Mouse (Mus musculus) midbrain, embryonic 10.5 days (tissue): ENCODE data around the gene Lat2. TPM values are rescaled to one million over a fixed set of nuclear protein-coding genes. Genes with fewer than 3 reads are reported as not detected.

Experiments used
- DNase-seq: peaks from one replicate; pipeline ENCODE4 v3.0.0-alpha.2; 2017; ENCODE audit warnings: low spot score
- H3K27ac ChIP-seq: fragments of 300-500 bp; sonication (generic); replicated peaks from 2 replicates; pipeline ENCODE4 v1.5.1; 2016; ENCODE audit warnings: mild to moderate bottlenecking
- H3K27me3 ChIP-seq: fragments of 300-500 bp; sonication (generic); 2 replicates; pipeline ENCODE4 v1.6.1; 2016; ENCODE audit warnings: low read depth, mild to moderate bottlenecking; ENCODE audit not compliant: poor library complexity, severe bottlenecking
- H3K36me3 ChIP-seq: fragments of 300-500 bp; sonication (generic); 2 replicates; pipeline ENCODE4 v1.6.1; 2016; ENCODE audit warnings: mild to moderate bottlenecking, moderate library complexity
- H3K4me1 ChIP-seq: fragments of 300-500 bp; sonication (generic); 2 replicates; pipeline ENCODE4 v1.6.1; 2016
- H3K4me3 ChIP-seq: fragments of 300-500 bp; sonication (generic); 2 replicates; pipeline ENCODE4 v1.5.1; 2016; ENCODE audit warnings: mild to moderate bottlenecking, moderate library complexity
- H3K9me3 ChIP-seq: fragments of 300-500 bp; sonication (generic); replicated peaks from 2 replicates; pipeline ENCODE4 v1.6.1; 2016; ENCODE audit warnings: mild to moderate bottlenecking
- WGBS: fragments of 180-500 bp; shearing (Covaris S2); methylation state at CpG from one replicate; pipeline ENCODE4 v1.1.7; 2016; 5-methylcytosine and 5-hydroxymethylcytosine counted together
- polyA plus RNA-seq: library from polyadenylated mRNA; unstranded; fragments of >200 nt; fragmentation: Nextera tagmentation; extraction: Ambion mirVana; gene quantifications from 2 replicates; pipeline ENCODE4 v1.2.1, GENCODE M21; 2016

The Lat2 gene
- polyA plus RNA-seq, 1 experiment from 2014 or later: 3.6 TPM

- DNase-seq: no peak
- Histone ChIP-seq H3K4me3 (no peak overlapping the region), H3K4me1 (peaks cover 2% of the 10 kb centered on the region), H3K36me3 (no peaks in the 10 kb centered on the region), H3K9me3 (no peaks in the 10 kb centered on the region), H3K27me3 (peaks cover 7% of the 10 kb centered on the region), H3K27ac (no peak overlapping the region)
- 85% methylated on average over 7 of the region's 7 CpGs for WGBS
Measured at GRCm38 (mm10) chr5:134577534-134577933, 37.3 kb downstream of the Lat2 start.

DNA sequence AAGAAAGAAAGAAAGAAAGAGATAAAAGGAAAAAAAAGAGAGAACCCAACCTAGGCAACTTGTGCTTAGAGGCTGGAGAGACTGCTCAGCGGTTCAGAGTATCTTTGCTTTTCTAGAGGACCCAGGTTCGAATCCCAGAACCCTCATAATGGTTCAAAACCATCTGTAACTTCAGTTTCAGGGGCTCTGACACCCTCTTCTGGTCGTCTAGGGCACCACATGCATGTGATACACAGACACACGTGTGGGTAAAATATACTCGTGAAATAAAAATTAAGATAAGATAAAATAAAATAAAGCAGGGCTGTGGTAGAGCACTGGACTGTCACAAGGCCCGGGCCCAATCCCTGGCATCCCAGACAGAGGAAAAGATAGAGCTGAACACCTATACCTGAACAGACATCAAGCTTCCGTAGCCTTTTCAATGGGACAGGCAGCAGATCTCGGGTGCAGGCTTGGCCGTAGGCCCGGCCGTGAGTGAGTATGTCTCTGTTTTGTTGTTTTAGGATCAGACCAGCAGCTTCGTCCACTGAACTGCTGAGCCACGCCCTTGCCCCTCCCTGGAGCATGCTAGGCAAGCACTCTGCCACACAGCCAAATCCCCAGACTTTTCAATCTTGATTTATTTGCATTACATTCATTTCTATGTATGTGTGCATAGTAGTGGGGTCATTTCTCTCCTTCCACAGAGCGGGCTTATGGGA, 38.2 kb downstream of the Lat2 start:
- peaks cover 9% of the 10 kb centered on the region for H3K27me3 ChIP-seq
- no peak for DNase-seq
- H3K9me3 ChIP-seq: no peaks in the 10 kb centered on the region
- H3K27ac ChIP-seq: no peak overlapping the region
- H3K4me1 ChIP-seq: peaks cover 11% of the 10 kb centered on the region
- no peak overlapping the region for H3K4me3 ChIP-seq
- H3K36me3 ChIP-seq: no peaks in the 10 kb centered on the region
- 79% methylated on average over 14 of the region's 14 CpGs for whole genome bisulfite sequencing

- peaks cover 9% of the 10 kb centered on the region for H3K27me3 ChIP-seq
- no peak for DNase-seq
- H3K9me3 ChIP-seq: 0 out of 2 replicates have a peak, but pooled peaks cover 1% of the 10 kb centered on the region
- H3K36me3 ChIP-seq: no peaks in the 10 kb centered on the region
- no peak overlapping the region for H3K4me3 ChIP-seq
- no peak overlapping the region for H3K27ac ChIP-seq
- H3K4me1 ChIP-seq: peaks cover 16% of the 10 kb centered on the region
- 94% methylated on average over 5 of the region's 5 CpGs for WGBS
Measured at GRCm38 (mm10) chr5:134575833-134576232, 39.0 kb downstream of the Lat2 start.

DNA sequence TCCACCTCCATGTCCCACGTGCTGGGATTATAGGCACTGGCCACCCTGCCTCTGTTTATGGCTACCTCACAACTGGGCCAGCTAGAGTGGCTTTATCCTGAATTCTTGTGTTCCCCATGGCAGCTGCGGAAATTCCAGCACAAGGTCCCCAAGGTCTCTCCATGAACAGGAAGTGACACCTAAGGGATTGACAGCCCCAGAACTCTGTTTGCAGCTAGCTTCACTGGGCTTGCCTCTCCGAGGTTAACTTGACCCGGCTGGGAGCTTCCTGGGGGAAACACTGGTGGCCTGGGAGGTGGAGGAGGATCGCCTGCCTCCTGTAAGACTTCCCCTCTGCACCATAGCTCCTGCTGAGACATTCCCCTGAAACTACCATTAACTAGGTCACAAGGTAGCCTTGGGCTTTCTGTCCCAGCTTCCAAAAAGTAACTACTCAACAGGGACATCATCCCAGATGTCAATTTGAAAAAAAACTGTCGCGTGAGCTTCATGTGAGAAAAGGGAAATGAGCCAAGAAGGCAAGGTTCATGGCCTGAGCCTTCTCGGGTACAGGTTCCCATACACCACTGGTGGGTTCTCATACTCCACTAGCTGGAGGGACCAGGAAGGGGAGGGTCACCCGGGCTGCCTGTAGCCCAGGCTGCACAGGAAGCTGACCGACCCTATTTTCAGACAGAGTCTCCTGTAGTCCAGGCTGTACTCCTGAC, 42.2 kb downstream of the Lat2 start:
- WGBS: 46% methylated on average over 10 of the region's 10 CpGs
- Histone ChIP-seq H3K9me3 (0 out of 2 replicates have a peak, but pooled peaks cover 2% of the 10 kb centered on the region), H3K27ac (peak overlapping the region; percentile 81), H3K4me1 (peaks cover 28% of the 10 kb centered on the region), H3K36me3 (no peaks in the 10 kb centered on the region), H3K27me3 (peaks cover 9% of the 10 kb centered on the region), H3K4me3 (peak overlapping the region; percentile 57)
- DNase-seq: no peak

DNA sequence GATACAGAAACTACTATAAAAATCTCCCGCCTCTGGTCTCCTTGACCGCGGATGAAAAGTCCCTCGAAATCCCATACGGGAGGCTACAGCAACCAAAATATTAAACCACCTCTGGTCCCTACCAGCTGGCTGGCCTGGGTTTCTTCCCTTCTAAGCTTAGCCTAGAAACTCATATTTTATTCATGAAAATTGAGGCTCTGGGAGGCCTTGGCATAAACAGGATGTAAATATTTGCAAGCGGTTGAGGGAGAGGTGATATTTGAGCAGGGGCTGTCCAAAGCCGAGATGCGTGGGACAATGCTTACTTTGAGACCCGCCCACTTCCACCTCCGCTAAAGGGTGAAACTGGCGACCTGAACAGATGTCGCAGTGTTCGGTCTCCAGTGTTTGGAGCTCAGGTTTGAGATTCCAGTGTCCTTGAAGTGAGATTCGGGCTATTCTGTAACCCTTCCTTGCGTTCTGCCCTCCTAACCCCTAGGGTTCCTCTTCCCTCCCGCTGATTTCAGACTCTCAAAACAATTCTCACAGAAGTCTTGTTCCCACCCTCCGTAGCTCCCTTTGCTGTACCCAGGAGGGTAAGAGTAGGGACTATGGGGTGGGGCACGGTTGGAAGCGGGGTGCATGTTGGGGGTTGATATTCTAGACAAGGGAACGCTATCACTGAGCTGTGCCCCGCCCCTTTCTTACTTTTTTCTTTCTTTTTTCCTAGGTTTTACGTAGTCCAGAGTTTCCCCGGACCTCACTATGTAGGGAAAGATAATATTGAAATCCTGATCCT, 42.9 kb downstream of the Lat2 start:
- Histone ChIP-seq H3K9me3 (0 out of 2 replicates have a peak, but pooled peaks cover 2% of the 10 kb centered on the region), H3K27me3 (peaks cover 9% of the 10 kb centered on the region), H3K4me3 (peak overlapping the region; percentile 57), H3K27ac (peak overlapping the region; percentile 81), H3K36me3 (no peaks in the 10 kb centered on the region), H3K4me1 (peaks cover 31% of the 10 kb centered on the region)
- DNase-seq: peak; percentile 67
- WGBS: 3% methylated on average over 23 of the region's 23 CpGs

GRCm38 (mm10) chr5:134568964-134569491, 45.8 kb downstream of the Lat2 start:
- Histone ChIP-seq H3K4me1 (peaks cover 31% of the 10 kb centered on the region), H3K4me3 (no peak overlapping the region), H3K27ac (peak overlapping the region; percentile 49; the same call in 1 of the 2 replicates), H3K36me3 (no peaks in the 10 kb centered on the region), H3K27me3 (peaks cover 9% of the 10 kb centered on the region), H3K9me3 (0 out of 2 replicates have a peak, but pooled peaks cover 2% of the 10 kb centered on the region)
- no peak for DNase-seq
- 71% methylated on average over 8 of the region's 8 CpGs for WGBS

DNA sequence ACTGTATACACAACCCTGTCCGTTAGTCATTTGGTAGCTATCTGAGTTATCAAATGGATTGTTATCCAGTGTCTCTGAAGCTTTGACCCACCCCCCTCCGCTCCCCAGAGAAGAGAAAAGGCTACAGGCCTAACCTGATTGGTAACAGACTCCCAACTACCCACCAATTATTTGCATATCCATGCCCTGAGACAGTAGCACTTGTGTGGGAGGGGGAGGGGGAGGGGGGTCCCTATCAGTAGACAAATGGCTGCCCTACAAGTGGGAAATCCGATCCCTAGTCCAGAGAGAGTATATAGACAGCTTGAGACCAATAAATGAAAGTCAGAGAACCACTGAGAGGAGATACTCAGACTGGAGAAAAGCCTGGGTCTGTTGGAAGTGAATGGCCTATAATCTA, 46.8 kb downstream of the Lat2 start:
- Histone ChIP-seq H3K27me3 (peaks cover 7% of the 10 kb centered on the region), H3K9me3 (0 out of 2 replicates have a peak, but pooled peaks cover 2% of the 10 kb centered on the region), H3K27ac (no peak overlapping the region), H3K36me3 (no peaks in the 10 kb centered on the region), H3K4me1 (peaks cover 31% of the 10 kb centered on the region), H3K4me3 (no peak overlapping the region)
- DNase-seq: no peak
- 66% methylated on average over 3 of the region's 3 CpGs for WGBS

GRCm38 (mm10) chr5:134567445-134567844, 47.4 kb downstream of the Lat2 start:
- 0 out of 2 replicates have a peak, but pooled peaks cover 2% of the 10 kb centered on the region for H3K9me3 ChIP-seq
- H3K27me3 ChIP-seq: peaks cover under 1% of the 10 kb centered on the region
- H3K4me3 ChIP-seq: no peak overlapping the region
- no peak overlapping the region for H3K27ac ChIP-seq
- WGBS: 93% methylated on average over 4 of the region's 4 CpGs
- H3K4me1 ChIP-seq: peaks cover 28% of the 10 kb centered on the region
- H3K36me3 ChIP-seq: no peaks in the 10 kb centered on the region
- no peak for DNase-seq

- H3K27ac ChIP-seq: no peak overlapping the region
- H3K27me3 ChIP-seq: no peaks in the 10 kb centered on the region
- WGBS: 91% methylated on average over 6 of the region's 6 CpGs
- H3K4me3 ChIP-seq: no peak overlapping the region
- no peaks in the 10 kb centered on the region for H3K9me3 ChIP-seq
- no peak for DNase-seq
- peaks cover 15% of the 10 kb centered on the region for H3K4me1 ChIP-seq
- H3K36me3 ChIP-seq: no peaks in the 10 kb centered on the region
Measured at GRCm38 (mm10) chr5:134565696-134566095, 49.1 kb downstream of the Lat2 start.

GRCm38 (mm10) chr5:134564272-134564671, 50.6 kb downstream of the Lat2 start:
- WGBS: 96% methylated on average over 2 of the region's 2 CpGs
- Histone ChIP-seq H3K27me3 (no peaks in the 10 kb centered on the region), H3K4me3 (no peak overlapping the region), H3K27ac (no peak overlapping the region), H3K36me3 (no peaks in the 10 kb centered on the region), H3K4me1 (peaks cover 15% of the 10 kb centered on the region), H3K9me3 (no peaks in the 10 kb centered on the region)
- DNase-seq: no peak

DNA sequence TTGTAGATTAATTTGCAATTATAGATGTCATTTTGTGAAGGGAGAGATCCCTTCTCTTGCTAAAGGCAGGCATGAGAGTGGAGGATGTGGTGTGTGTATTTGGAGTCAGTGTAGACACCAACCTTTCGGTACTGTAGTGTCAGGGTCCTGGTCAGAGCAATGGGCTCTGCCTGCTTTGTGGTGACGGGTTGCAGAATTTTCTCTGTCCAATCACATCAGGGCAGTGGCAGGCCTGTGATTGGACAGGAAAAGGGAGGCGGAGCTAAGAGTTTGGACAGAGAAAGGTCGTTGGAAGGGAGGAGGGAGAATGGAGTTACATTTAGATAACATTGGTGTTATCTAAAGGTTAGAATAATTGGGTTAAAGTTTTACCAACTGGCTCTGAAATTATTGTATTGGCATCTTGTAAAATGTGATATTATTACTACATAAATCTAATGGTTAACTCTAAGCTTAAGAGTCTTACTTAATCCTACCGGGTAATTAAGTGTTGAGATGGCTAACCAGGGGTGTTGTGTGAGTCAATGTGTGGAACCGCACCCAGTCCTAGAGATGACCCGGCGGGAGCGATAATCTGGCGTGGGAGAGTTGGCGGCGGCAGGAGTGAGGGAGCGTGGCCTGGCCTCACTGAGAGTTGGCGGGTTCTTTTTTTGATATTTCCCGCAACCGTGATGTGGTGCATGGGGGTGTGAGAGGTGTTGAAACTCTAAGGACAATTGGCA, 54.2 kb downstream of the Lat2 start:
- peaks cover 7% of the 10 kb centered on the region for H3K4me1 ChIP-seq
- DNase-seq: no peak
- no peak overlapping the region for H3K4me3 ChIP-seq
- H3K36me3 ChIP-seq: no peaks in the 10 kb centered on the region
- no peaks in the 10 kb centered on the region for H3K27me3 ChIP-seq
- WGBS: 80% methylated on average over 16 of the region's 16 CpGs
- no peaks in the 10 kb centered on the region for H3K9me3 ChIP-seq
- H3K27ac ChIP-seq: no peak overlapping the region

DNA sequence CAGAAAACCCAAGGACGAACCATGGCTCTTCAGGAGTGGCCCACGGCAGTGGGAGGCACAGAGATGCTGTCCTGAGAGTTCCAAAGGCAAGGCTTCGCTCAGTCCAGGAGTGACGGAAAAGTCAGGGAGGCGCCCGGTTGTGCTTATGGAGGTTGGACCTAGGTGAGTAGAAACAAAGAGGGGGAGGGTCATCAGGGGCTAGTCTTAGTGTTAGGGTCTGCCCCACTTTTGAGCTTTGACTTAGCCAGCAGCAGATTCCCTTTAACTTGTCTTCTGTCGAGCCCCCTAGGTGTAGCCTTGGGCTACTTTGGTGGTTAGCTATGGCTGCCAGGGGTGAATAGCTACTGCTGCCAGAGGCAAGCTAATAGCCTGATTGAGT, 54.8 kb downstream of the Lat2 start, which contains the start of gene Syna:
TSS of gene Syna (minus strand) at position 101 of the 379 bp plus-strand sequence.
- Histone ChIP-seq H3K4me3 (no peak within 1 kb of the TSS), H3K27ac (no peak within 1 kb of the TSS), H3K27me3 (no peaks in the 10 kb centered on the region), H3K9me3 (no peaks in the 10 kb centered on the region), H3K36me3 (no peaks in the 10 kb centered on the region), H3K4me1 (peaks cover 12% of the 10 kb centered on the region)
- DNase-seq: no peak
- 90% methylated on average over 7 of the region's 7 CpGs for WGBS
